31 mouse cellular contexts compared by ENCODE assay signal in genomic region chr10:80845732-80846131, GRCm38 (mm10). TPM values are rescaled to one million over a fixed set of nuclear protein-coding genes. Genes with fewer than 3 reads are reported as not detected.
DNase-seq lines count a peak whose midpoint lies in the region; ATAC-seq and TF ChIP-seq lines count a peak whose summit lies in the region.
"Had no signal": no experiment of that assay in that cellular context is flagged by ENCODE, and none has a peak within 500 bp of the region (broad histone marks: within the 10 kb centered on the region; RNA-seq: fewer than 3 reads in every experiment).

No protein-coding gene starts in this region.

- ATAC-seq in midbrain, embryonic 11.5 days (ENCODE audit: low FRiP score): no peak
- no peak for ATAC-seq in midbrain, embryonic 15.5 days (replicated peaks)
- ATAC-seq: forebrain, embryonic 16.5 days; intestine, embryonic 16.5 days; midbrain, embryonic 16.5 days had no signal

- 82% methylated on average over 12 of the region's 12 CpGs for WGBS in midbrain, embryonic 11.5 days
- WGBS in midbrain, embryonic 15.5 days: 81% methylated on average over 12 of the region's 12 CpGs

- peaks cover 33% of the 10 kb centered on the region for H3K27me3 ChIP-seq in midbrain, embryonic 11.5 days (ENCODE audit: control insufficient read depth, insufficient read depth, low read length)
- H3K27me3 ChIP-seq in midbrain, embryonic 15.5 days (replicated peaks): peaks cover 29% of the 10 kb centered on the region

- 0 out of 2 replicates have a peak overlapping the region, but pooled peaks have one; percentile 85 for H3K27ac ChIP-seq in layer of hippocampus, adult 2 months
- H3K27ac ChIP-seq in midbrain, embryonic 11.5 days (ENCODE audit: low read depth, low read length): no peak overlapping the region
- no peak overlapping the region for H3K27ac ChIP-seq in midbrain, embryonic 15.5 days
- H3K27ac ChIP-seq: heart, adult 2 months; hindbrain, embryonic 13.5 days; kidney, postnatal 0 days; liver, embryonic 14.5 days; macrophage; stomach, embryonic 15.5 days had no signal

- H3K4me1 ChIP-seq in midbrain, embryonic 11.5 days (ENCODE audit: control insufficient read depth, insufficient read depth, low read length): peaks cover 8% of the 10 kb centered on the region
- H3K4me1 ChIP-seq in midbrain, embryonic 15.5 days: peaks cover 11% of the 10 kb centered on the region

- H3K4me2 ChIP-seq in midbrain, embryonic 11.5 days: no peak overlapping the region
- no peak overlapping the region for H3K4me2 ChIP-seq in midbrain, embryonic 15.5 days
- H3K4me2 ChIP-seq: heart, embryonic 12.5 days; hindbrain, embryonic 13.5 days; stomach, embryonic 15.5 days had no signal

- intact Hi-C loops in left cerebral cortex, postnatal 36 days (cut with DNase I): no loop called here

- H3K9ac ChIP-seq in midbrain, embryonic 11.5 days (ENCODE audit: low read length): no peak overlapping the region
- no peak overlapping the region for H3K9ac ChIP-seq in midbrain, embryonic 15.5 days
- H3K9ac ChIP-seq: heart, embryonic 12.5 days; hindbrain, embryonic 13.5 days; liver, embryonic 14.5 days; stomach, embryonic 15.5 days had no signal

- H3K9me3 ChIP-seq in midbrain, embryonic 11.5 days (ENCODE audit: control insufficient read depth, low read length): no peaks in the 10 kb centered on the region
- no peaks in the 10 kb centered on the region for H3K9me3 ChIP-seq in midbrain, embryonic 15.5 days
- H3K9me3 ChIP-seq: heart, embryonic 12.5 days; hindbrain, embryonic 13.5 days; stomach, embryonic 15.5 days had no signal

- peak in 1 of 2 experiments; percentile 54 for DNase-seq in layer of hippocampus, adult 2 months (ENCODE audit: low spot score in 2 of 2)
- DNase-seq in layer of hippocampus, postnatal 25 days (ENCODE audit: extremely low spot score in 1 of 2, low spot score in 1 of 2): no peak
- peak; percentile 75 for DNase-seq in midbrain, embryonic 11.5 days (ENCODE audit: low spot score, missing footprints)
- DNase-seq in brain, adult 2 months (ENCODE audit: low read depth, low spot score): peak; percentile 83
- peak; percentile 56 to 59 for DNase-seq in left cerebral cortex, postnatal 36 days (ENCODE audit: low spot score in 2 of 2)
- no peak for DNase-seq in spleen, postnatal 36 days (ENCODE audit: low spot score in 2 of 2)
- DNase-seq: adrenal gland, postnatal 25 days; B cell, adult 2 months; kidney, adult 8-10 months; kidney, postnatal 4 days; liver; lung, adult 2 months; lung, postnatal 10 days; thymus, adult 18-20 months; thymus, postnatal 25 days had no signal

- no peaks in the 10 kb centered on the region for H3K36me3 ChIP-seq in midbrain, embryonic 11.5 days (ENCODE audit: control insufficient read depth, insufficient read depth, low read length)
- H3K36me3 ChIP-seq in midbrain, embryonic 15.5 days (replicated peaks): no peaks in the 10 kb centered on the region
- H3K36me3 ChIP-seq: stomach, embryonic 15.5 days had no signal

- no peak overlapping the region for H3K4me3 ChIP-seq in layer of hippocampus, adult 2 months
- H3K4me3 ChIP-seq in midbrain, embryonic 11.5 days (ENCODE audit: low read depth, low read length): no peak overlapping the region
- H3K4me3 ChIP-seq in midbrain, embryonic 15.5 days: no peak overlapping the region
- H3K4me3 ChIP-seq: erythroblast, embryonic 14.5 days; heart, adult 2 months; heart, embryonic 12.5 days; hindbrain, embryonic 13.5 days; stomach, embryonic 15.5 days had no signal

- no peak for TF ChIP-seq CTCF in layer of hippocampus, adult 2 months (conservative IDR thresholded peaks at IDR 0.05)

RNA-seq across cellular contexts. Expression of gene Lingo3, which starts 1.9 kb away (rescaled TPM):
- total RNA-seq in layer of hippocampus, adult 2 months (2021): 10 to 100 TPM; 49.4 to 54.3 TPM
- total RNA-seq in layer of hippocampus, postnatal 25 days (2021): 10 to 100 TPM; 38.3 to 39.9 TPM
- polyA plus RNA-seq in midbrain, embryonic 11.5 days (2014; fragmentation: Nextera tagmentation; extraction: Ambion mirVana): 0.23 and 0.55 TPM in 2 replicates
- 10.4 and 11.7 TPM in 2 replicates for polyA plus RNA-seq in midbrain, embryonic 15.5 days (2015; fragmentation: Nextera tagmentation; extraction: Ambion mirVana)
- 10 to 100 TPM; 38.5 to 46.7 TPM for total RNA-seq in left cerebral cortex, postnatal 36 days (2021)
- polyA plus RNA-seq: erythroblast, embryonic 14.5 days; macrophage had no signal

RNA-seq across cellular contexts. Expression of gene Lsm7, which starts 9.3 kb away (rescaled TPM):
- total RNA-seq in layer of hippocampus, adult 2 months (2021): 10 to 100 TPM; 51.6 to 53.3 TPM
- total RNA-seq in layer of hippocampus, postnatal 25 days (2021): 10 to 100 TPM; 41.5 to 43.8 TPM
- polyA plus RNA-seq in midbrain, embryonic 11.5 days (2014; fragmentation: Nextera tagmentation; extraction: Ambion mirVana): 248 and 290 TPM in 2 replicates
- polyA plus RNA-seq in midbrain, embryonic 15.5 days (2015; fragmentation: Nextera tagmentation; extraction: Ambion mirVana): 214 and 222 TPM in 2 replicates
- 10 to 100 TPM; 34.2 to 44.0 TPM for total RNA-seq in left cerebral cortex, postnatal 36 days (2021)

RNA-seq across cellular contexts. Expression of gene Sppl2b, which starts 9.3 kb away (rescaled TPM):
- 10 to 100 TPM; 61.2 to 63.2 TPM for total RNA-seq in layer of hippocampus, adult 2 months (2021)
- total RNA-seq in layer of hippocampus, postnatal 25 days (2021): 10 to 100 TPM; 61.5 to 65.7 TPM
- 19.7 and 24.0 TPM in 2 replicates for polyA plus RNA-seq in midbrain, embryonic 11.5 days (2014; fragmentation: Nextera tagmentation; extraction: Ambion mirVana)
- 85.5 and 89.5 TPM in 2 replicates for polyA plus RNA-seq in midbrain, embryonic 15.5 days (2015; fragmentation: Nextera tagmentation; extraction: Ambion mirVana)
- total RNA-seq in left cerebral cortex, postnatal 36 days (2021): 10 to 100 TPM; 53.2 to 66.1 TPM

RNA-seq across cellular contexts. Expression of gene Oaz1, which starts 19.3 kb away (rescaled TPM):
- 100 to 1,000 TPM; 478 to 493 TPM for total RNA-seq in layer of hippocampus, adult 2 months (2021)
- 100 to 1,000 TPM; 491 to 550 TPM for total RNA-seq in layer of hippocampus, postnatal 25 days (2021)
- polyA plus RNA-seq in midbrain, embryonic 11.5 days (2014; fragmentation: Nextera tagmentation; extraction: Ambion mirVana): 1,723 and 1,824 TPM in 2 replicates
- 1,243 and 1,388 TPM in 2 replicates for polyA plus RNA-seq in midbrain, embryonic 15.5 days (2015; fragmentation: Nextera tagmentation; extraction: Ambion mirVana)
- 100 to 1,000 TPM; 507 to 583 TPM for total RNA-seq in left cerebral cortex, postnatal 36 days (2021)

RNA-seq across cellular contexts. Expression of gene Tmprss9, which starts 25.9 kb away (rescaled TPM):
- total RNA-seq in layer of hippocampus, adult 2 months (2021): under 1 TPM; 0.46 to 0.56 TPM
- total RNA-seq in layer of hippocampus, postnatal 25 days (2021): under 1 TPM; 0.40 to 0.62 TPM
- polyA plus RNA-seq in midbrain, embryonic 11.5 days (2014; fragmentation: Nextera tagmentation; extraction: Ambion mirVana): not detected in 2 replicates
- 0.23 and 0.41 TPM in 2 replicates for polyA plus RNA-seq in midbrain, embryonic 15.5 days (2015; fragmentation: Nextera tagmentation; extraction: Ambion mirVana)
- under 1 TPM in 1 of 2 experiments, not detected in 1; 0.32 TPM for total RNA-seq in left cerebral cortex, postnatal 36 days (2021)
- total RNA-seq: adrenal gland, postnatal 25 days; common myeloid progenitor, adult 5-6 weeks; heart, adult 2 months; heart, postnatal 4 days had no signal
- polyA plus RNA-seq: heart, embryonic 12.5 days; heart, postnatal 0 days; limb, embryonic 11.5 days; macrophage; stomach, embryonic 15.5 days had no signal

Comparison
In these comparisons a context has a peak if more than half of its experiments do, and no peak if none do; other contexts are left out.
1. DNase-seq: peak in midbrain, embryonic 11.5 days (single experiment), brain, adult 2 months (single experiment) and left cerebral cortex, postnatal 36 days (2 of 2); none in layer of hippocampus, postnatal 25 days (0 of 2) and spleen, postnatal 36 days (0 of 2).